Mouse (Mus musculus) limb, embryonic 15.5 days (tissue): ENCODE data around the gene Hs1bp3. TPM values are rescaled to one million over a fixed set of nuclear protein-coding genes. Genes with fewer than 3 reads are reported as not detected.

Source experiments
- ATAC-seq: fragments of 200-750 bp; cut with Nextera tagmentation; 2 replicates; pipeline ENCODE4 v1.8.0; 2017; ENCODE audit warnings: low read depth, moderate TSS enrichment; ENCODE audit not compliant: insufficient number of reproducible peaks, low FRiP score, low TSS enrichment
- H3K27ac ChIP-seq: fragments of 300-500 bp; sonication (generic); 2 replicates; pipeline ENCODE4 v1.5.1; 2015; ENCODE audit warnings: moderate library complexity, mild to moderate bottlenecking, inconsistent platforms
- H3K27me3 ChIP-seq: fragments of 300-500 bp; sonication (generic); 2 replicates; pipeline ENCODE4 v1.6.1; 2015; ENCODE audit warnings: inconsistent platforms
- H3K36me3 ChIP-seq: fragments of 300-500 bp; sonication (generic); 2 replicates; pipeline ENCODE4 v1.6.1; 2015; ENCODE audit warnings: inconsistent platforms
- H3K4me1 ChIP-seq: fragments of 300-500 bp; sonication (generic); 2 replicates; pipeline ENCODE4 v1.6.1; 2015; ENCODE audit warnings: inconsistent platforms
- H3K4me2 ChIP-seq: fragments of 300-500 bp; sonication (generic); 2 replicates; pipeline ENCODE4 v1.6.1; 2015; ENCODE audit warnings: mild to moderate bottlenecking, inconsistent platforms
- H3K4me3 ChIP-seq: fragments of 300-500 bp; sonication (generic); 2 replicates; pipeline ENCODE4 v1.5.1; 2015; ENCODE audit warnings: mild to moderate bottlenecking, inconsistent platforms
- H3K9ac ChIP-seq: fragments of 300-500 bp; sonication (generic); 2 replicates; pipeline ENCODE4 v1.6.1; 2015; ENCODE audit warnings: inconsistent platforms
- H3K9me3 ChIP-seq: fragments of 300-500 bp; sonication (generic); 2 replicates; pipeline ENCODE4 v1.6.1; 2016; ENCODE audit warnings: inconsistent platforms
- WGBS: fragments of 180-500 bp; shearing (Covaris S2); methylation state at CpG from one replicate; pipeline ENCODE4 v1.1.7; 2015; 5-methylcytosine and 5-hydroxymethylcytosine counted together
- polyA plus RNA-seq: library from polyadenylated mRNA; unstranded; fragments of >200 nt; fragmentation: Nextera tagmentation; extraction: Ambion mirVana; gene quantifications from 2 replicates; pipeline ENCODE4 v1.2.1, GENCODE M21; 2015

Gene Hs1bp3
- polyA plus RNA-seq, 1 experiment from 2014 or later: 16.8 TPM

GRCm38 (mm10) chr12:8355011-8355410 is 41.8 kb downstream of the Hs1bp3 start:
- no peak overlapping the region for H3K9ac ChIP-seq
- H3K4me3 ChIP-seq: no peak overlapping the region
- no peak for ATAC-seq
- no peaks in the 10 kb centered on the region for H3K9me3 ChIP-seq
- H3K27me3 ChIP-seq: no peaks in the 10 kb centered on the region
- H3K27ac ChIP-seq: no peak overlapping the region
- no peaks in the 10 kb centered on the region for H3K36me3 ChIP-seq
- H3K4me2 ChIP-seq: no peak overlapping the region
- H3K4me1 ChIP-seq: peaks cover 23% of the 10 kb centered on the region
- 93% methylated on average over 4 of the region's 4 CpGs for WGBS

GRCm38 (mm10) chr12:8357449-8357848 is 44.2 kb downstream of the Hs1bp3 start:
- ATAC-seq: peak; percentile 73
- Histone ChIP-seq H3K27ac (peak overlapping the region; percentile 43; the same call in 1 of the 2 replicates), H3K4me2 (no peak overlapping the region), H3K27me3 (no peaks in the 10 kb centered on the region), H3K4me1 (peaks cover 23% of the 10 kb centered on the region), H3K4me3 (no peak overlapping the region), H3K9me3 (no peaks in the 10 kb centered on the region), H3K9ac (no peak overlapping the region), H3K36me3 (no peaks in the 10 kb centered on the region)
- WGBS: 40% methylated on average over 5 of the region's 5 CpGs

- Histone ChIP-seq H3K27ac (peak overlapping the region; percentile 43; the same call in 1 of the 2 replicates), H3K9ac (no peak overlapping the region)
- WGBS: 74% methylated on average over 5 of the region's 5 CpGs
These were observed 45.2 kb downstream of the Hs1bp3 start for GRCm38 (mm10) chr12:8358344-8358966.

GRCm38 (mm10) chr12:8359418-8360112 is 46.3 kb downstream of the Hs1bp3 start:
- H3K4me2 ChIP-seq: no peak overlapping the region
- H3K9me3 ChIP-seq: no peaks in the 10 kb centered on the region
- no peak for ATAC-seq
- no peaks in the 10 kb centered on the region for H3K36me3 ChIP-seq
- WGBS: 90% methylated on average over 3 of the region's 3 CpGs
- no peak overlapping the region for H3K27ac ChIP-seq
- no peak overlapping the region for H3K4me3 ChIP-seq
- no peak overlapping the region for H3K9ac ChIP-seq
- peaks cover 21% of the 10 kb centered on the region for H3K4me1 ChIP-seq
- H3K27me3 ChIP-seq: no peaks in the 10 kb centered on the region

More at GRCm38 (mm10) chr12:8358344-8358966, 45.2 kb downstream of the Hs1bp3 start:
- Histone ChIP-seq H3K36me3 (no peaks in the 10 kb centered on the region), H3K27me3 (no peaks in the 10 kb centered on the region), H3K4me1 (peaks cover 18% of the 10 kb centered on the region), H3K4me3 (no peak overlapping the region), H3K4me2 (no peak overlapping the region), H3K9me3 (no peaks in the 10 kb centered on the region)
- ATAC-seq: no peak

GRCm38 (mm10) chr12:8361866-8362265 is 48.6 kb downstream of the Hs1bp3 start:
- Histone ChIP-seq H3K27ac (no peak overlapping the region), H3K9ac (no peak overlapping the region), H3K27me3 (no peaks in the 10 kb centered on the region), H3K9me3 (no peaks in the 10 kb centered on the region), H3K4me3 (no peak overlapping the region), H3K4me2 (no peak overlapping the region), H3K4me1 (peaks cover 21% of the 10 kb centered on the region), H3K36me3 (no peaks in the 10 kb centered on the region)
- WGBS: 68% methylated on average over 5 of the region's 5 CpGs
- no peak for ATAC-seq

GRCm38 (mm10) chr12:8362400-8362799 is 49.2 kb downstream of the Hs1bp3 start:
- Histone ChIP-seq H3K4me2 (no peak overlapping the region), H3K27me3 (no peaks in the 10 kb centered on the region), H3K4me1 (peaks cover 16% of the 10 kb centered on the region), H3K27ac (no peak overlapping the region), H3K9ac (no peak overlapping the region), H3K36me3 (no peaks in the 10 kb centered on the region), H3K9me3 (no peaks in the 10 kb centered on the region), H3K4me3 (no peak overlapping the region)
- ATAC-seq: no peak
- 68% methylated on average over 7 of the region's 7 CpGs for WGBS

GRCm38 (mm10) chr12:8364321-8364838 is 51.1 kb downstream of the Hs1bp3 start:
- no peak for ATAC-seq
- Histone ChIP-seq H3K27me3 (no peaks in the 10 kb centered on the region), H3K9me3 (no peaks in the 10 kb centered on the region), H3K4me3 (no peak overlapping the region), H3K27ac (no peak overlapping the region), H3K9ac (no peak overlapping the region), H3K4me2 (no peak overlapping the region), H3K36me3 (no peaks in the 10 kb centered on the region), H3K4me1 (peaks cover 2% of the 10 kb centered on the region; the same call in 1 of the 2 replicates)
- 24% methylated on average over 6 of the region's 6 CpGs for WGBS

GRCm38 (mm10) chr12:8365336-8365735 is 52.1 kb downstream of the Hs1bp3 start:
- Histone ChIP-seq H3K27ac (no peak overlapping the region), H3K9me3 (no peaks in the 10 kb centered on the region), H3K9ac (no peak overlapping the region), H3K36me3 (no peaks in the 10 kb centered on the region), H3K4me2 (no peak overlapping the region), H3K27me3 (no peaks in the 10 kb centered on the region), H3K4me1 (peaks cover 2% of the 10 kb centered on the region; the same call in 1 of the 2 replicates), H3K4me3 (no peak overlapping the region)
- WGBS: 70% methylated on average over 7 of the region's 7 CpGs
- ATAC-seq: no peak

GRCm38 (mm10) chr12:8365905-8366576 is 52.8 kb downstream of the Hs1bp3 start:
- ATAC-seq: no peak
- 66% methylated on average over 5 of the region's 5 CpGs for WGBS
- H3K4me1 ChIP-seq: peaks cover 2% of the 10 kb centered on the region; the same call in 1 of the 2 replicates
- H3K9me3 ChIP-seq: no peaks in the 10 kb centered on the region
- H3K4me3 ChIP-seq: no peak overlapping the region
- no peaks in the 10 kb centered on the region for H3K36me3 ChIP-seq
- H3K27me3 ChIP-seq: no peaks in the 10 kb centered on the region
- H3K9ac ChIP-seq: no peak overlapping the region
- no peak overlapping the region for H3K27ac ChIP-seq
- no peak overlapping the region for H3K4me2 ChIP-seq

GRCm38 (mm10) chr12:8366688-8367087 is 53.5 kb downstream of the Hs1bp3 start:
- 65% methylated on average over 3 of the region's 3 CpGs for WGBS
- Histone ChIP-seq H3K9me3 (no peaks in the 10 kb centered on the region), H3K27ac (no peak overlapping the region), H3K27me3 (no peaks in the 10 kb centered on the region), H3K4me3 (no peak overlapping the region), H3K4me1 (peaks cover 2% of the 10 kb centered on the region; the same call in 1 of the 2 replicates), H3K9ac (no peak overlapping the region), H3K36me3 (no peaks in the 10 kb centered on the region), H3K4me2 (no peak overlapping the region)
- no peak for ATAC-seq

GRCm38 (mm10) chr12:8371746-8372510 is 58.7 kb downstream of the Hs1bp3 start:
- Histone ChIP-seq H3K4me2 (no peak overlapping the region), H3K27me3 (no peaks in the 10 kb centered on the region), H3K36me3 (no peaks in the 10 kb centered on the region), H3K4me3 (no peak overlapping the region), H3K9me3 (no peaks in the 10 kb centered on the region), H3K9ac (no peak overlapping the region), H3K4me1 (no peaks in the 10 kb centered on the region), H3K27ac (no peak overlapping the region)
- 65% methylated on average over 5 of the region's 5 CpGs for WGBS
- no peak for ATAC-seq
